Mouse (Mus musculus): ENCODE measurements around the gene Smim27. TPM values are rescaled to one million over a fixed set of nuclear protein-coding genes. Genes with fewer than 3 reads are reported as not detected.

Gene Smim27
- polyA plus RNA-seq, 1 experiment from 2014 or later, result 33.6 TPM

- Histone ChIP-seq H3K36me3 (ENCODE audit: control insufficient read depth, insufficient read depth, low read length) (no peaks in the 10 kb centered on the region), H3K4me1 (ENCODE audit: control insufficient read depth, insufficient read depth, low read length) (no peaks in the 10 kb centered on the region), H3K27me3 (ENCODE audit: control insufficient read depth, insufficient read depth, low read length) (no peaks in the 10 kb centered on the region), H3K9me3 (replicated peaks; ENCODE audit: control insufficient read depth, low read length) (no peaks in the 10 kb centered on the region), H3K27ac (ENCODE audit: low read length) (no peak overlapping the region), H3K4me3 (replicated peaks; ENCODE audit: low read length) (no peak overlapping the region), H3K9ac (ENCODE audit: low read length) (no peak overlapping the region), H3K4me2 (ENCODE audit: low read depth, low read length) (no peak overlapping the region)
- no peak for ATAC-seq (ENCODE audit: insufficient read depth, low FRiP score)
- WGBS, result 93% methylated on average over 7 of the region's 7 CpGs
Measured at GRCm38 (mm10) chr4:40233062-40233664, 36.2 kb upstream of the Smim27 start.

- ATAC-seq (ENCODE audit: insufficient read depth, low FRiP score), result no peak
- H3K9ac ChIP-seq (ENCODE audit: low read length), result no peak overlapping the region
- no peak overlapping the region for H3K4me2 ChIP-seq (ENCODE audit: low read depth, low read length)
- no peak overlapping the region for H3K4me3 ChIP-seq (replicated peaks; ENCODE audit: low read length)
- no peaks in the 10 kb centered on the region for H3K9me3 ChIP-seq (replicated peaks; ENCODE audit: control insufficient read depth, low read length)
- no peaks in the 10 kb centered on the region for H3K27me3 ChIP-seq (ENCODE audit: control insufficient read depth, insufficient read depth, low read length)
- no peaks in the 10 kb centered on the region for H3K36me3 ChIP-seq (ENCODE audit: control insufficient read depth, insufficient read depth, low read length)
- no peaks in the 10 kb centered on the region for H3K4me1 ChIP-seq (ENCODE audit: control insufficient read depth, insufficient read depth, low read length)
- no peak overlapping the region for H3K27ac ChIP-seq (ENCODE audit: low read length)
- 83% methylated on average over 5 of the region's 6 CpGs for WGBS
Measured at GRCm38 (mm10) chr4:40234256-40234655, 35.1 kb upstream of the Smim27 start.

- H3K9me3 ChIP-seq (replicated peaks; ENCODE audit: control insufficient read depth, low read length), result no peaks in the 10 kb centered on the region
- no peak overlapping the region for H3K9ac ChIP-seq (ENCODE audit: low read length)
- H3K4me1 ChIP-seq (ENCODE audit: control insufficient read depth, insufficient read depth, low read length), result peaks cover 3% of the 10 kb centered on the region; the same call in 1 of the 2 replicates
- no peak overlapping the region for H3K4me3 ChIP-seq (replicated peaks; ENCODE audit: low read length)
- no peak for ATAC-seq (ENCODE audit: insufficient read depth, low FRiP score)
- no peaks in the 10 kb centered on the region for H3K36me3 ChIP-seq (ENCODE audit: control insufficient read depth, insufficient read depth, low read length)
- no peak overlapping the region for H3K27ac ChIP-seq (ENCODE audit: low read length)
- no peak overlapping the region for H3K4me2 ChIP-seq (ENCODE audit: low read depth, low read length)
- WGBS, result 79% methylated on average over 4 of the region's 4 CpGs
- H3K27me3 ChIP-seq (ENCODE audit: control insufficient read depth, insufficient read depth, low read length), result no peaks in the 10 kb centered on the region
Measured at GRCm38 (mm10) chr4:40236829-40237228, 32.5 kb upstream of the Smim27 start.

GRCm38 (mm10) chr4:40238483-40239408, 30.6 kb upstream of the Smim27 start:
- WGBS, result 2% methylated on average over 17 of the region's 17 CpGs
- peak; percentile 79 for ATAC-seq (ENCODE audit: insufficient read depth, low FRiP score)
- no peaks in the 10 kb centered on the region for H3K36me3 ChIP-seq (ENCODE audit: control insufficient read depth, insufficient read depth, low read length)

GRCm38 (mm10) chr4:40239409-40240271, 29.7 kb upstream of the Smim27 start, which contains the start of gene Ddx58:
Gene Ddx58, minus strand, starts transcription at chr4:40239828.
- Histone ChIP-seq H3K4me3 (replicated peaks; ENCODE audit: low read length) (peak within 1 kb of the TSS; percentile 79), H3K9me3 (replicated peaks; ENCODE audit: control insufficient read depth, low read length) (no peaks in the 10 kb centered on the region), H3K27me3 (ENCODE audit: control insufficient read depth, insufficient read depth, low read length) (no peaks in the 10 kb centered on the region), H3K4me2 (ENCODE audit: low read depth, low read length) (peak within 1 kb of the TSS; percentile 90), H3K4me1 (ENCODE audit: control insufficient read depth, insufficient read depth, low read length) (peaks cover 3% of the 10 kb centered on the region; the same call in 1 of the 2 replicates), H3K36me3 (ENCODE audit: control insufficient read depth, insufficient read depth, low read length) (no peaks in the 10 kb centered on the region), H3K27ac (ENCODE audit: low read length) (peak within 1 kb of the TSS; percentile 90), H3K9ac (ENCODE audit: low read length) (peak within 1 kb of the TSS; percentile 83)
- 3% methylated on average over 34 of the region's 35 CpGs for WGBS
- peak; percentile 62 for ATAC-seq (ENCODE audit: insufficient read depth, low FRiP score)

More at GRCm38 (mm10) chr4:40238483-40239408, 30.6 kb upstream of the Smim27 start:
- Histone ChIP-seq H3K27me3 (ENCODE audit: control insufficient read depth, insufficient read depth, low read length) (no peaks in the 10 kb centered on the region), H3K4me3 (replicated peaks; ENCODE audit: low read length) (peak overlapping the region; percentile 79), H3K4me2 (ENCODE audit: low read depth, low read length) (peak overlapping the region; percentile 90), H3K27ac (ENCODE audit: low read length) (peak overlapping the region; percentile 90), H3K9me3 (replicated peaks; ENCODE audit: control insufficient read depth, low read length) (no peaks in the 10 kb centered on the region), H3K9ac (ENCODE audit: low read length) (peak overlapping the region; percentile 83), H3K4me1 (ENCODE audit: control insufficient read depth, insufficient read depth, low read length) (peaks cover 3% of the 10 kb centered on the region; the same call in 1 of the 2 replicates)

- WGBS, result 50% methylated on average over 5 of the region's 5 CpGs
- Histone ChIP-seq H3K36me3 (ENCODE audit: control insufficient read depth, insufficient read depth, low read length) (no peaks in the 10 kb centered on the region), H3K27ac (ENCODE audit: low read length) (peak overlapping the region; percentile 90; the same call in 1 of the 2 replicates), H3K27me3 (ENCODE audit: control insufficient read depth, insufficient read depth, low read length) (no peaks in the 10 kb centered on the region), H3K4me3 (replicated peaks; ENCODE audit: low read length) (peak overlapping the region; percentile 79), H3K4me2 (ENCODE audit: low read depth, low read length) (peak overlapping the region; percentile 90), H3K9ac (ENCODE audit: low read length) (peak overlapping the region; percentile 83), H3K4me1 (ENCODE audit: control insufficient read depth, insufficient read depth, low read length) (peaks cover 3% of the 10 kb centered on the region; the same call in 1 of the 2 replicates), H3K9me3 (replicated peaks; ENCODE audit: control insufficient read depth, low read length) (no peaks in the 10 kb centered on the region)
- no peak for ATAC-seq (ENCODE audit: insufficient read depth, low FRiP score)
Measured at GRCm38 (mm10) chr4:40240272-40240744, 29.1 kb upstream of the Smim27 start.

- Histone ChIP-seq H3K4me1 (ENCODE audit: control insufficient read depth, insufficient read depth, low read length) (peaks cover 3% of the 10 kb centered on the region; the same call in 1 of the 2 replicates), H3K9me3 (replicated peaks; ENCODE audit: control insufficient read depth, low read length) (no peaks in the 10 kb centered on the region), H3K4me2 (ENCODE audit: low read depth, low read length) (no peak overlapping the region), H3K36me3 (ENCODE audit: control insufficient read depth, insufficient read depth, low read length) (no peaks in the 10 kb centered on the region), H3K27me3 (ENCODE audit: control insufficient read depth, insufficient read depth, low read length) (no peaks in the 10 kb centered on the region), H3K27ac (ENCODE audit: low read length) (no peak overlapping the region), H3K4me3 (replicated peaks; ENCODE audit: low read length) (no peak overlapping the region), H3K9ac (ENCODE audit: low read length) (no peak overlapping the region)
- ATAC-seq (ENCODE audit: insufficient read depth, low FRiP score), result no peak
- 49% methylated on average over 6 of the region's 6 CpGs for WGBS
Measured at GRCm38 (mm10) chr4:40241928-40242327, 27.5 kb upstream of the Smim27 start.

- Histone ChIP-seq H3K27ac (ENCODE audit: low read length) (no peak overlapping the region), H3K4me3 (replicated peaks; ENCODE audit: low read length) (no peak overlapping the region), H3K9ac (ENCODE audit: low read length) (no peak overlapping the region), H3K4me2 (ENCODE audit: low read depth, low read length) (no peak overlapping the region), H3K36me3 (ENCODE audit: control insufficient read depth, insufficient read depth, low read length) (no peaks in the 10 kb centered on the region), H3K9me3 (replicated peaks; ENCODE audit: control insufficient read depth, low read length) (no peaks in the 10 kb centered on the region), H3K4me1 (ENCODE audit: control insufficient read depth, insufficient read depth, low read length) (peaks cover 3% of the 10 kb centered on the region; the same call in 1 of the 2 replicates), H3K27me3 (ENCODE audit: control insufficient read depth, insufficient read depth, low read length) (no peaks in the 10 kb centered on the region)
- ATAC-seq (ENCODE audit: insufficient read depth, low FRiP score), result no peak
- WGBS, result 84% methylated on average over 4 of the region's 4 CpGs
Measured at GRCm38 (mm10) chr4:40243006-40243405, 26.4 kb upstream of the Smim27 start.

Data from stomach, embryonic 16.5 days (tissue).